Mouse (Mus musculus) liver, embryonic 14.5 days (tissue): Measurements from ENCODE around the gene Lhfpl3.

Source experiments
- CTCF ChIP-seq: IDR thresholded peaks from 2 replicates; pipeline ENCODE4 v1.5.1; 2016; ENCODE audit warnings: antibody characterized with exemption, low read depth, control low read depth
- EP300 ChIP-seq: IDR thresholded peaks from 2 replicates; pipeline ENCODE4 v1.6.1; 2016; ENCODE audit warnings: antibody characterized with exemption, low read depth

GRCm38 (mm10) chr5:23279364-23279763 lies 533.5 kb downstream of the Lhfpl3 start:
- TF ChIP-seq CTCF (no peak), EP300 (no peak)
